Mouse (Mus musculus): ENCODE results near the gene Car7. TPM values are rescaled to one million over a fixed set of nuclear protein-coding genes. Genes with fewer than 3 reads are reported as not detected.

The Car7 gene
- polyA plus RNA-seq, 1 experiment: 1.4 TPM

DNA sequence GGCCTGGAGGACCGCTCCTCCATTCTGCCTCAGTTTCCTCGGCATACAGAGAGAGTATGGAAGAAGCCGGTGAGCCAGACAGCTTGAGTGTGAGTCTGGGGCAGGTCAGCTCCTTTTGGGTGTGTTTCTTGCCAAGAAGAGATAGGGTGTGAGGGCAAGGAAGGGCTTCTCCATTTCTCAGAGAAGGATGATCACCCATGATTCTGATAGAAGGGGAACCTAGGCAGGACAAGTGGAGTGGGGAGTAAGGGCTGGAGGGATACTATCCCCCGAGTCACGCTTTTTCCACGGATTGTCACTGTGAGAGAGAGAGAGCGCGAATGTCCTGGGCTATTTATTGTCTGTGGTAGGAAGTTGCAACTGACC is 7.0 kb downstream of the Car7 start:
- DNase-seq (ENCODE audit: low read depth in 1 of 2, low spot score in 2 of 2): no peak
- no peak overlapping the region for H3K27ac ChIP-seq (ENCODE audit: insufficient read depth, low read length)
- WGBS: 13% methylated on average over 8 of the region's 8 CpGs
- H3K4me3 ChIP-seq (ENCODE audit: extremely low read depth, insufficient read depth, insufficient read length): no peak overlapping the region
- H3K4me1 ChIP-seq (ENCODE audit: control insufficient read depth, insufficient read depth, insufficient read length): peaks cover 9% of the 10 kb centered on the region
- TF ChIP-seq CTCF (IDR thresholded peaks at IDR 0.05; ENCODE audit: extremely low read depth, insufficient read depth, insufficient read length, insufficient replicate concordance) (no peak), POLR2A (IDR thresholded peaks at IDR 0.05; ENCODE audit: low read depth, low read length) (no peak)
- H3K27me3 ChIP-seq (ENCODE audit: control insufficient read depth, insufficient read depth, low read length): peaks cover 20% of the 10 kb centered on the region
- no peaks in the 10 kb centered on the region for H3K36me3 ChIP-seq (ENCODE audit: control insufficient read depth, insufficient read depth, low read length)

DNA sequence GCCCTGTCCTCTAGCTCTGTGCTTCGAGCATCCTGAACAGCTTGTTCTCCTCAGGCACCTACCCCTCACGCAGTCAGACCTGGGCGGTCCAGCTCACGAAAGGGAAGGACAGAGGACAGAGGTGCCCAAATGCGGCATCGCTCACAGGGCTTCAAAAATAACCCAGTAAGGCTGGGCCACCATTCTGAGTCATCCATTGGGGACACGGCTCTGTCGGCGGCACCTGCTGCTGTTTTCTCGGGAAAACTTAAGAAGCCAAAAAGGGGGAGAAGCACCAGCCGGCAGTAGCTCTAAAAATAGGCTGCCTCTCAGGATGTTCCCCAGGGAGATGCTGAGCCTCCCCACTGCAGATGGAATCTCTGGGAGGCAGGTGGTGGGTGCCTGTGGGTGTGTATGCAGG is 7.7 kb downstream of the Car7 start:
- Histone ChIP-seq H3K36me3 (ENCODE audit: control insufficient read depth, insufficient read depth, low read length) (no peaks in the 10 kb centered on the region), H3K4me1 (ENCODE audit: control insufficient read depth, insufficient read depth, insufficient read length) (peaks cover 9% of the 10 kb centered on the region), H3K4me3 (ENCODE audit: extremely low read depth, insufficient read depth, insufficient read length) (no peak overlapping the region), H3K27me3 (ENCODE audit: control insufficient read depth, insufficient read depth, low read length) (peaks cover 20% of the 10 kb centered on the region), H3K27ac (ENCODE audit: insufficient read depth, low read length) (no peak overlapping the region)
- DNase-seq (ENCODE audit: low read depth in 1 of 2, low spot score in 2 of 2): no peak
- 32% methylated on average over 11 of the region's 11 CpGs for WGBS
- TF ChIP-seq POLR2A (IDR thresholded peaks at IDR 0.05; ENCODE audit: low read depth, low read length) (no peak), CTCF (IDR thresholded peaks at IDR 0.05; ENCODE audit: extremely low read depth, insufficient read depth, insufficient read length, insufficient replicate concordance) (no peak)

- Histone ChIP-seq H3K36me3 (ENCODE audit: control insufficient read depth, insufficient read depth, low read length) (no peaks in the 10 kb centered on the region), H3K27ac (ENCODE audit: insufficient read depth, low read length) (no peak overlapping the region), H3K4me1 (ENCODE audit: control insufficient read depth, insufficient read depth, insufficient read length) (peaks cover 9% of the 10 kb centered on the region), H3K4me3 (ENCODE audit: extremely low read depth, insufficient read depth, insufficient read length) (no peak overlapping the region), H3K27me3 (ENCODE audit: control insufficient read depth, insufficient read depth, low read length) (peaks cover 20% of the 10 kb centered on the region)
- DNase-seq (ENCODE audit: low read depth in 1 of 2, low spot score in 2 of 2): no peak
- WGBS: 85% methylated on average over 8 of the region's 8 CpGs
- no peak for TF ChIP-seq CTCF (IDR thresholded peaks at IDR 0.05; ENCODE audit: extremely low read depth, insufficient read depth, insufficient read length, insufficient replicate concordance)
- no peak for TF ChIP-seq POLR2A (IDR thresholded peaks at IDR 0.05; ENCODE audit: low read depth, low read length)
Observed at GRCm38 (mm10) chr8:104543440-104544045, 9.1 kb downstream of the Car7 start.

- Histone ChIP-seq H3K27ac (ENCODE audit: insufficient read depth, low read length) (no peak overlapping the region), H3K27me3 (ENCODE audit: control insufficient read depth, insufficient read depth, low read length) (no peaks in the 10 kb centered on the region), H3K4me1 (ENCODE audit: control insufficient read depth, insufficient read depth, insufficient read length) (no peaks in the 10 kb centered on the region), H3K36me3 (ENCODE audit: control insufficient read depth, insufficient read depth, low read length) (no peaks in the 10 kb centered on the region), H3K4me3 (ENCODE audit: extremely low read depth, insufficient read depth, insufficient read length) (no peak overlapping the region)
- WGBS: 82% methylated on average over 4 of the region's 4 CpGs
- DNase-seq (ENCODE audit: low read depth in 1 of 2, low spot score in 2 of 2): no peak
- TF ChIP-seq CTCF (IDR thresholded peaks at IDR 0.05; ENCODE audit: extremely low read depth, insufficient read depth, insufficient read length, insufficient replicate concordance) (no peak), POLR2A (IDR thresholded peaks at IDR 0.05; ENCODE audit: low read depth, low read length) (no peak)
Observed at GRCm38 (mm10) chr8:104555191-104555590, 20.7 kb downstream of the Car7 start.

DNA sequence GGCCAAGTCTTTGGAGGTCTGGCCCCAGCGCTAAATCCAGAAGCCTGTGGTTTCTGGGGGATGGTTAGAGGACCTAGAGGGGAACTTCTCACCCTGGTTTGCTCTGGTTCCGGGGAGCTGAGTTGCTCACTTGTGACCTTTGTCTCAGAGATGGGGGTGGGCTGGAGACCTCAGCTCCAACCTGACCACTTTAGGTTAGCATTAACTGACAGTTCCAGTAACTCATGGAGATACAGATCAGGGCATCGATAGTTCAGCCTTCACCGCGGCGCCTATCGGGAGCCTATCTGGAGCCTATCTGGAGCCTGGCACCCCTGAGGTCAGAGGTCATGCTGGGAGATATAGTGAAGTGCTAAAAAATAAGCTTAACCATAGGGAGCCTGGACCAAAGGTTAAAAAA is 22.7 kb downstream of the Car7 start:
- Histone ChIP-seq H3K36me3 (ENCODE audit: control insufficient read depth, insufficient read depth, low read length) (no peaks in the 10 kb centered on the region), H3K4me1 (ENCODE audit: control insufficient read depth, insufficient read depth, insufficient read length) (no peaks in the 10 kb centered on the region), H3K27me3 (ENCODE audit: control insufficient read depth, insufficient read depth, low read length) (no peaks in the 10 kb centered on the region), H3K4me3 (ENCODE audit: extremely low read depth, insufficient read depth, insufficient read length) (no peak overlapping the region), H3K27ac (ENCODE audit: insufficient read depth, low read length) (no peak overlapping the region)
- 66% methylated on average over 7 of the region's 7 CpGs for WGBS
- no peak for DNase-seq (ENCODE audit: low read depth in 1 of 2, low spot score in 2 of 2)
- TF ChIP-seq CTCF (IDR thresholded peaks at IDR 0.05; ENCODE audit: extremely low read depth, insufficient read depth, insufficient read length, insufficient replicate concordance) (no peak), POLR2A (IDR thresholded peaks at IDR 0.05; ENCODE audit: low read depth, low read length) (no peak)

DNA sequence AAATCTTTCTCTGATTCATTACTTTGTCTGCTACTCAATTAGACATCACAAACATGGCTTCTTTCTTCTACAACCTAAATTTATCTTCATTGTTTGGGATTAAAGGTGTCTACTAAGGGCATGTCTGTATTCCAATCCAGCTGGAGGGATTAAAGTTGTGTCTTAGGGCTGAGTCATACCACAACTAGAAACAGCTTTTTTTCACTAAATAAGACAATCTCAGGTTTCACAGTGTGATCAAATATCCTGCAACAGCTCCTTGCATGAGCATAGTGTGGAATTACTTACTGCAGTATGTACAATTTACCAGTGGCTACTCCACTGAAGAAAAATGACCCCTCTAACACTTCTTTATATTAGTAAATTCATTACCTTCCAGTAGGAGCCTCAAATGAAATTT is 26.2 kb downstream of the Car7 start:
- no peak overlapping the region for H3K4me3 ChIP-seq (ENCODE audit: extremely low read depth, insufficient read depth, insufficient read length)
- no peaks in the 10 kb centered on the region for H3K4me1 ChIP-seq (ENCODE audit: control insufficient read depth, insufficient read depth, insufficient read length)
- no peak overlapping the region for H3K27ac ChIP-seq (ENCODE audit: insufficient read depth, low read length)
- no peaks in the 10 kb centered on the region for H3K27me3 ChIP-seq (ENCODE audit: control insufficient read depth, insufficient read depth, low read length)
- TF ChIP-seq POLR2A (IDR thresholded peaks at IDR 0.05; ENCODE audit: low read depth, low read length) (no peak), CTCF (IDR thresholded peaks at IDR 0.05; ENCODE audit: extremely low read depth, insufficient read depth, insufficient read length, insufficient replicate concordance) (no peak)
- no peaks in the 10 kb centered on the region for H3K36me3 ChIP-seq (ENCODE audit: control insufficient read depth, insufficient read depth, low read length)
- no peak for DNase-seq (ENCODE audit: low read depth in 1 of 2, low spot score in 2 of 2)

- Histone ChIP-seq H3K27ac (ENCODE audit: insufficient read depth, low read length) (no peak overlapping the region), H3K4me3 (ENCODE audit: extremely low read depth, insufficient read depth, insufficient read length) (no peak overlapping the region), H3K4me1 (ENCODE audit: control insufficient read depth, insufficient read depth, insufficient read length) (no peaks in the 10 kb centered on the region), H3K27me3 (ENCODE audit: control insufficient read depth, insufficient read depth, low read length) (no peaks in the 10 kb centered on the region), H3K36me3 (ENCODE audit: control insufficient read depth, insufficient read depth, low read length) (no peaks in the 10 kb centered on the region)
- TF ChIP-seq CTCF (IDR thresholded peaks at IDR 0.05; ENCODE audit: extremely low read depth, insufficient read depth, insufficient read length, insufficient replicate concordance) (peak; percentile 93; the same call in 1 of the 2 replicates), POLR2A (IDR thresholded peaks at IDR 0.05; ENCODE audit: low read depth, low read length) (no peak)
- WGBS: 14% methylated on average over 22 of the region's 22 CpGs
- peak; percentile 81 to 90 for DNase-seq (ENCODE audit: low read depth in 1 of 2, low spot score in 2 of 2)
Observed at GRCm38 (mm10) chr8:104564633-104565456, 30.4 kb downstream of the Car7 start.
